Mouse (Mus musculus) megakaryocyte, embryonic 14.5 days (primary cell): Measurements from ENCODE around the gene Pgap1. TPM values are rescaled to one million over a fixed set of nuclear protein-coding genes. Genes with fewer than 3 reads are reported as not detected.
A peak's percentile ranks its signal among the peaks of the same experiment; 100 is the strongest.

Experiments
- H3K27me3 ChIP-seq: replicated peaks from 2 replicates; pipeline ENCODE3; 2012; ENCODE audit warnings: inconsistent platforms
- H3K36me3 ChIP-seq: replicated peaks from 2 replicates; pipeline ENCODE3; 2012; ENCODE audit warnings: low read length, inconsistent platforms, mixed read lengths
- H3K4me1 ChIP-seq: 2 replicates; pipeline ENCODE4 v1.6.1; 2012; ENCODE audit warnings: inconsistent platforms
- H3K4me3 ChIP-seq: replicated peaks from 2 replicates; pipeline ENCODE3; 2012; ENCODE audit warnings: moderate library complexity, mild to moderate bottlenecking, inconsistent platforms
- H3K9me3 ChIP-seq: 2 replicates; pipeline ENCODE4 v1.6.1; 2012; ENCODE audit warnings: inconsistent platforms
- FLI1 ChIP-seq: IDR thresholded peaks from 2 replicates; pipeline ENCODE4 v1.6.1; 2012; ENCODE audit warnings: low read length, inconsistent platforms, mixed read lengths
- GATA1 ChIP-seq: IDR thresholded peaks from 3 replicates; pipeline ENCODE4 v1.6.1; 2012; ENCODE audit warnings: mixed read lengths, low read length, inconsistent platforms, borderline replicate concordance
- polyA plus RNA-seq: library from polyadenylated mRNA; stranded (reverse); fragments of >175 nt; gene quantifications from 2 replicates; pipeline ENCODE4 v1.2.3, GENCODE M21; 2012; ENCODE audit warnings: low replicate concordance; ENCODE audit not compliant: insufficient read depth

Pgap1 gene
- polyA plus RNA-seq, 1 experiment: 0.01 TPM

GRCm38 (mm10) chr1:54523717-54524116 is 33.8 kb downstream of the Pgap1 start:
- H3K4me1 ChIP-seq: no peaks in the 10 kb centered on the region
- no peaks in the 10 kb centered on the region for H3K9me3 ChIP-seq
- no peaks in the 10 kb centered on the region for H3K36me3 ChIP-seq
- TF ChIP-seq GATA1 (no peak), FLI1 (no peak)
- H3K27me3 ChIP-seq: no peaks in the 10 kb centered on the region
- no peak overlapping the region for H3K4me3 ChIP-seq

GRCm38 (mm10) chr1:54520062-54520577 is 37.4 kb downstream of the Pgap1 start:
- no peaks in the 10 kb centered on the region for H3K27me3 ChIP-seq
- H3K4me3 ChIP-seq: no peak overlapping the region
- H3K36me3 ChIP-seq: no peaks in the 10 kb centered on the region
- TF ChIP-seq GATA1: no peak
- no peak for TF ChIP-seq FLI1
- no peaks in the 10 kb centered on the region for H3K4me1 ChIP-seq
- H3K9me3 ChIP-seq: peaks cover 3% of the 10 kb centered on the region; the same call in 1 of the 2 replicates

GRCm38 (mm10) chr1:54513836-54514235 is 43.6 kb downstream of the Pgap1 start:
- Histone ChIP-seq H3K4me1 (no peaks in the 10 kb centered on the region), H3K4me3 (no peak overlapping the region), H3K27me3 (no peaks in the 10 kb centered on the region), H3K36me3 (no peaks in the 10 kb centered on the region), H3K9me3 (peaks cover 8% of the 10 kb centered on the region)
- TF ChIP-seq GATA1: no peak
- no peak for TF ChIP-seq FLI1

GRCm38 (mm10) chr1:54498496-54498895 is 59.0 kb downstream of the Pgap1 start:
- Histone ChIP-seq H3K4me3 (peak overlapping the region; percentile 4), H3K27me3 (no peaks in the 10 kb centered on the region), H3K9me3 (peaks cover 30% of the 10 kb centered on the region), H3K4me1 (no peaks in the 10 kb centered on the region), H3K36me3 (no peaks in the 10 kb centered on the region)
- TF ChIP-seq FLI1 (no peak), GATA1 (no peak)

- H3K36me3 ChIP-seq: no peaks in the 10 kb centered on the region
- no peak overlapping the region for H3K4me3 ChIP-seq
- H3K27me3 ChIP-seq: no peaks in the 10 kb centered on the region
- H3K9me3 ChIP-seq: peaks cover 23% of the 10 kb centered on the region
- H3K4me1 ChIP-seq: no peaks in the 10 kb centered on the region
- TF ChIP-seq FLI1 (no peak), GATA1 (no peak)
Observed at GRCm38 (mm10) chr1:54496254-54496653, 61.2 kb downstream of the Pgap1 start.

- TF ChIP-seq FLI1 (no peak), GATA1 (no peak)
- Histone ChIP-seq H3K27me3 (no peaks in the 10 kb centered on the region), H3K4me1 (no peaks in the 10 kb centered on the region), H3K36me3 (no peaks in the 10 kb centered on the region), H3K9me3 (peaks cover under 1% of the 10 kb centered on the region), H3K4me3 (no peak overlapping the region)
Observed at GRCm38 (mm10) chr1:54493496-54493895, 64.0 kb downstream of the Pgap1 start.

- Histone ChIP-seq H3K4me1 (no peaks in the 10 kb centered on the region), H3K27me3 (no peaks in the 10 kb centered on the region), H3K9me3 (no peaks in the 10 kb centered on the region), H3K4me3 (no peak overlapping the region), H3K36me3 (no peaks in the 10 kb centered on the region)
- TF ChIP-seq GATA1 (no peak), FLI1 (no peak)
Observed at GRCm38 (mm10) chr1:54492435-54492841, 65.0 kb downstream of the Pgap1 start.

- no peak overlapping the region for H3K4me3 ChIP-seq
- H3K4me1 ChIP-seq: no peaks in the 10 kb centered on the region
- TF ChIP-seq FLI1 (no peak), GATA1 (no peak)
- H3K9me3 ChIP-seq: no peaks in the 10 kb centered on the region
- no peaks in the 10 kb centered on the region for H3K27me3 ChIP-seq
- H3K36me3 ChIP-seq: no peaks in the 10 kb centered on the region
Observed at GRCm38 (mm10) chr1:54484744-54485420, 72.6 kb downstream of the Pgap1 start.

- Histone ChIP-seq H3K9me3 (peaks cover 3% of the 10 kb centered on the region; the same call in 1 of the 2 replicates), H3K36me3 (no peaks in the 10 kb centered on the region), H3K4me3 (no peak overlapping the region), H3K4me1 (no peaks in the 10 kb centered on the region), H3K27me3 (no peaks in the 10 kb centered on the region)
- no peak for TF ChIP-seq FLI1
- no peak for TF ChIP-seq GATA1
Observed at GRCm38 (mm10) chr1:54480491-54480890, 77.0 kb downstream of the Pgap1 start.

- Histone ChIP-seq H3K4me3 (no peak overlapping the region), H3K36me3 (no peaks in the 10 kb centered on the region), H3K4me1 (no peaks in the 10 kb centered on the region), H3K9me3 (no peaks in the 10 kb centered on the region), H3K27me3 (peaks cover under 1% of the 10 kb centered on the region)
- TF ChIP-seq GATA1 (no peak), FLI1 (no peak)
Observed at GRCm38 (mm10) chr1:54468662-54469061, 88.8 kb downstream of the Pgap1 start.

GRCm38 (mm10) chr1:54467366-54467765 is 90.1 kb downstream of the Pgap1 start:
- no peak overlapping the region for H3K4me3 ChIP-seq
- H3K36me3 ChIP-seq: no peaks in the 10 kb centered on the region
- TF ChIP-seq FLI1 (no peak), GATA1 (no peak)
- no peaks in the 10 kb centered on the region for H3K9me3 ChIP-seq
- no peaks in the 10 kb centered on the region for H3K4me1 ChIP-seq
- H3K27me3 ChIP-seq: peaks cover 1% of the 10 kb centered on the region
